Mouse (Mus musculus): ENCODE measurements around the gene Sox5. TPM values are rescaled to one million over a fixed set of nuclear protein-coding genes. Genes with fewer than 3 reads are reported as not detected.
A peak's percentile ranks its signal among the peaks of the same experiment; 100 is the strongest.

Sox5 gene
- polyA plus RNA-seq, 1 experiment from 2014 or later, result 49.3 TPM

DNA sequence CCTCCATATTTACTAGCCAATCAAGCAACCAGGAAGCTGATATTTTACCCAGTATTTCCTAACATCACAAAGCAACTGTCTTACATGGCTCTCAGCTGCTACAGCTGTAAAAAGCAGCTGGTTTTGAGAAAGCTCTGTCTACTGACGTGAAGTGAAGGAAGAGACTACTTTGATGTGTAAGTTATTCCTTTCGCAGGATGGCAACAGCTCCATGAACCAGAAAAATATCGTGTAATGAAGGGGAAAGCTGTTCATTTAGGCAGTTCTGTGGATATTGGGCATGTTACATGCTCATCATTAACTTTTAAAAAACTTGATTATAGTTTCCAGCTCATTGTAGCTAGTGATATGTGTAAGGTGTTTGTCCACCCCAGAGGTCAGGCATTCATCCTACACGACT is 443.6 kb downstream of the Sox5 start:
- WGBS, result 58% methylated on average over 4 of the region's 4 CpGs
- H3K27me3 ChIP-seq (replicated peaks), result no peaks in the 10 kb centered on the region; the same call in none of the 2 replicates
- no peaks in the 10 kb centered on the region for H3K36me3 ChIP-seq (replicated peaks)
- no peak for ATAC-seq (replicated peaks)
- H3K9me3 ChIP-seq, result no peaks in the 10 kb centered on the region
- no peak overlapping the region for H3K27ac ChIP-seq
- peaks cover 10% of the 10 kb centered on the region for H3K4me1 ChIP-seq
- H3K4me2 ChIP-seq, result no peak overlapping the region
- no peak overlapping the region for H3K4me3 ChIP-seq
- H3K9ac ChIP-seq, result no peak overlapping the region

DNA sequence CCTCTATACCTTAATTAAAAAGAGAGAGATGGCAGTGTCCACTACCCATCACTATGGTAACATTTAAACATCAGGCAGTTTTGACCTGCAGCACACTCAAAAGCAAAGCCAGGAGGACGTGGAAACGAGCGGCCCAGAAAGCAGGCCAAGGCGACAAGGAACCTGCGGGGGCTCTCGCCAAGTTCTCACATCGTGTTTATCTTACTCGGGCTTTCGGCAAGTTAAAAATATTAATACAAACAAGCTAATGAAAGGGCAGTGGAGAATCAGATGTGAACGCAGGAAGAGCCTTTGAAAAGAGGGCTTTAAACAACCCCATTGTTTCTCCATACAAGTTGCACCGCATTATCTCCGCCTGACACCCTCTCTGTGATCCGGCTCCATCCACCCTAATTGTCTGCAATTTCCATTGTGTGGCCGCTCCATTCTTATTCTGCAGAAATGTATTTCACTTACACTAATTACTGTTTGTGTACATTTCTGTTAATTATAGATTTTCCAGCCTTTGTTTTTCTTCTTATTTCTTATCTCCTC is 444.3 kb downstream of the Sox5 start:
- Histone ChIP-seq H3K4me2 (peak overlapping the region; percentile 24; the same call in 1 of the 2 replicates), H3K4me3 (no peak overlapping the region), H3K27ac (no peak overlapping the region), H3K27me3 (replicated peaks) (no peaks in the 10 kb centered on the region; the same call in none of the 2 replicates), H3K36me3 (replicated peaks) (no peaks in the 10 kb centered on the region), H3K4me1 (peaks cover 10% of the 10 kb centered on the region), H3K9ac (no peak overlapping the region), H3K9me3 (no peaks in the 10 kb centered on the region)
- 8% methylated on average over 14 of the region's 14 CpGs for WGBS
- ATAC-seq (replicated peaks), result no peak

DNA sequence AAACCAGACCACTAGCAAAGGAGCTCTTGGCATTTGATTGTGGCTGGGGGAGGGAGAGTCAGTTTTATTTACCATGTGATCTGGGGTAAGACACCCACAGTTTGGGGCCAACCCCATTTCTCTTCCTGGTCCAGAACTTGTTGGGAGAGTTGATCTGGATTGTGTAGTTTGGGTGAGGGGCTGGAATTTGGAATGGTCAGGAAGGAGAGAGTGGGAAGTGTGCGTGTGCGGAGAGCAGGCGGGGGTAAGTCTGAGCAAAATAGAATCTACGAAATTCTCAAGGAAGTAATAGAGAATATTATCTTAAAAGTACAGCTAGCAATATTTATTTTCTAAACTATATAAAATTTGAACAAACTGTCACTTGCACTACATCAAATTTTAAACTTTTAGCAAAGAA is 445.0 kb downstream of the Sox5 start:
- no peaks in the 10 kb centered on the region for H3K36me3 ChIP-seq (replicated peaks)
- peaks cover 10% of the 10 kb centered on the region for H3K4me1 ChIP-seq
- WGBS, result 92% methylated on average over 4 of the region's 4 CpGs
- ATAC-seq (replicated peaks), result no peak
- no peaks in the 10 kb centered on the region for H3K9me3 ChIP-seq
- H3K27me3 ChIP-seq (replicated peaks), result no peaks in the 10 kb centered on the region; the same call in none of the 2 replicates
- H3K9ac ChIP-seq, result no peak overlapping the region
- H3K27ac ChIP-seq, result no peak overlapping the region
- no peak overlapping the region for H3K4me2 ChIP-seq
- H3K4me3 ChIP-seq, result no peak overlapping the region

DNA sequence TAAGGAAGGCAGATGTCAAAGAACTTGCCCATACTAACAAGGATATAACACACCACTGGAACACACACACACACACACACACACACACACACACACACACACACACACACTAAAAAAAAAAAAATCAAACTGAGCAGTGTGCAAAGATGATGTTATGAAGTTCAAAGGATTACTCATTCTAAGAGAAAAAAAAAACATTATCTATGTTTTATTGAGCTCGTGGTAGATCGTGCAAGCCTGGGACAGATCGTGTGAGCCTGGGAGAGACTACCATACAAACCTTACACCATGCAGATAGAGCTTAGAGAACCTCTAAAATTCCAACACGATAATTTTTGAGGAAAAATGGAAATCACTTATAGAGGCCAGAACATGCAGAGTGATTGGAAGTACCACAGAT is 448.6 kb downstream of the Sox5 start:
- H3K36me3 ChIP-seq (replicated peaks), result no peaks in the 10 kb centered on the region
- H3K27me3 ChIP-seq (replicated peaks), result no peaks in the 10 kb centered on the region; the same call in none of the 2 replicates
- ATAC-seq (replicated peaks), result no peak
- H3K9me3 ChIP-seq, result no peaks in the 10 kb centered on the region
- H3K27ac ChIP-seq, result no peak overlapping the region
- H3K9ac ChIP-seq, result no peak overlapping the region
- no peak overlapping the region for H3K4me3 ChIP-seq
- H3K4me1 ChIP-seq, result peaks cover 10% of the 10 kb centered on the region
- H3K4me2 ChIP-seq, result no peak overlapping the region
- WGBS, result 95% methylated on average over 4 of the region's 4 CpGs

DNA sequence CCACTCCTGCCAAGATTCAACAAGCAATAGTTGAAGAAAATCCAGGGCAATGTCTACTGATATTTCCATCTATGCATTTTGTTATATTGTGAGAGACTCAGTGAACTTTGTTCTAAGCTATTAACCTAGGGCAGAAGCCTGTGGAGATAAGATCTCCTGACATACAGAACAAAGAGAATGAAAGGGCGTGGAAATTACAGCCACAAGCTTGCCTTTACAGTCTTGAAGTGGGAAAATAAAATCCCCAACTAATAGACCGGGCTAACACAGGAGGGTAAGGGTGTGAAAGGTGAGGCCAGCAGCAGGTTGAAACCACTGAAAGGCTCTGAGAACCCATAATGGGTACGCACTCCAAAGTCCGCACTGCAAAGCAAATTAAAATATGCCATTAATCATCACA is 449.8 kb downstream of the Sox5 start:
- H3K4me1 ChIP-seq, result no peaks in the 10 kb centered on the region
- no peak for ATAC-seq (replicated peaks)
- no peaks in the 10 kb centered on the region for H3K36me3 ChIP-seq (replicated peaks)
- no peak overlapping the region for H3K4me3 ChIP-seq
- H3K9ac ChIP-seq, result no peak overlapping the region
- H3K9me3 ChIP-seq, result no peaks in the 10 kb centered on the region
- WGBS, result 83% methylated on average over 4 of the region's 4 CpGs
- H3K27ac ChIP-seq, result no peak overlapping the region
- no peaks in the 10 kb centered on the region; the same call in none of the 2 replicates for H3K27me3 ChIP-seq (replicated peaks)
- no peak overlapping the region for H3K4me2 ChIP-seq

DNA sequence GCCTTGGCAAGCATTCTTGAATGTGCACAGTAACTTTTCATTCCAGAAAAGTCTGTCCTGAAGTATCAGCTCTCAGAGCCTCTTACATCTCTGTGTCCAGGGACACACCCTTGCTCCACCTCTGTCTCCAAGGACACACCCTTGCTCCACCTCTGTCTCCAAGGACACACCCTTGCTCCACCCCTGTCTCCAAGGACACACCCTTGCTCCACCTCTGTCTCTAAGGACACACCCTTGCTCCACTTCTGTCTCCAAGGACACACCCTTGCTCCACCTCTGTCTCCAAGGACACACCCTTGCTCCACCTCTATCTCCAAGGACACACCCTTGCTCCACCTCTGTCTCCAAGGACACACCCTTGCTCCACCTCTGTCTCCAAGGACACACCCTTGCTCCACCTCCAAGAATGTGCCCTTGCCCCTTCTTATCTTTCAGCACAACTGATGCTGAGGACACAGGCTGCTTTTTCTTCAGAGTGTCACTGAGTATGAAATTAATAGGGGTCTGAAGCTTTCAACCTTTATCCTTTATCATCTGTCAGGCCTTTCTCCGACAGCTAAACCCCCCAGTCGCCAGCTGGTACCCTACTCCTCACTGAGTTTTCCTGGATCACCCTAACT is 452.4 kb downstream of the Sox5 start:
- H3K4me3 ChIP-seq, result no peak overlapping the region
- H3K36me3 ChIP-seq (replicated peaks), result no peaks in the 10 kb centered on the region
- no peak overlapping the region for H3K27ac ChIP-seq
- H3K4me2 ChIP-seq, result no peak overlapping the region
- WGBS, result 77% methylated on average over 2 of the region's 2 CpGs
- H3K27me3 ChIP-seq (replicated peaks), result no peaks in the 10 kb centered on the region
- H3K9ac ChIP-seq, result no peak overlapping the region
- ATAC-seq (replicated peaks), result no peak
- no peaks in the 10 kb centered on the region for H3K4me1 ChIP-seq
- no peaks in the 10 kb centered on the region for H3K9me3 ChIP-seq

DNA sequence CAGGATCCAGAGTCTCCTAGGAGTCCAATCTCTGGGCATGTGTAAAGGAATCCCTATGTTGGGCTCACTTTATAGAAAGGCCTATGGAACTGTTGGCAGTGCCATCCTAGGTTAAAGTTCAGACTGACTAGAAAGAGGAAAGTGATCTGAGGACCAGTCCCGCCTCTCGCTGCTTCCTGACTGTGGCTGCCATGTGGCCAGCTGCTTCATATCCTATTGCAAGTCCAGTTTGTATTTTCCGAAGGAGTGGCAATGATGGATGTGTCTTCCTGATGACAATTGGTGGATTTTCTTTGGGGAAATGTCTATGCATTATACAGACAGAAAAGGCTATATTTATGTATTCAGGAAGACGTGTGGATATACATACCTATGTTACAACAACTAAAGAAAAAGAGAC is 453.0 kb downstream of the Sox5 start:
- H3K9me3 ChIP-seq, result no peaks in the 10 kb centered on the region
- no peak overlapping the region for H3K9ac ChIP-seq
- no peak overlapping the region for H3K4me3 ChIP-seq
- ATAC-seq (replicated peaks), result no peak
- no peaks in the 10 kb centered on the region for H3K4me1 ChIP-seq
- no peak overlapping the region for H3K4me2 ChIP-seq
- H3K27ac ChIP-seq, result no peak overlapping the region
- 89% methylated on average over 4 of the region's 4 CpGs for WGBS
- H3K36me3 ChIP-seq (replicated peaks), result no peaks in the 10 kb centered on the region
- H3K27me3 ChIP-seq (replicated peaks), result no peaks in the 10 kb centered on the region

DNA sequence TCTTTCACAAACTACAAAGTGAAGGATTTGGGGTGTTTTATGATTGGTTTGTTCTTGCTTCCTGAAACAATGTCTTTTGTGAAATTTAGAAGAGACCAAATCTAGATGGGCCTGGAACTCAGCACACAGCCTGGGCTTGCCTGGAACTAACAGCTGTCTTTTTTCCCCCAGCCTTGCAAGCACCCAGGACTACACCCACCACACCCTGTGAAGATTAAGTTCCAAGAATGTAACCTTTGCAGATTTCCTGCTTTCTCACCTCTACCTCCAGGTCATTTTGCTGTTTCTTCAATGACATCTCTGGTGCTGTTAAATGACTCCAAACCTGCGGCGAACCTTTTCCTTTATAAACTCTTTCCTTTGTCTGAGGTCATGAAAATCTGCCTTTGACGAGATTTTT is 455.0 kb downstream of the Sox5 start:
- ATAC-seq (replicated peaks), result no peak
- Histone ChIP-seq H3K36me3 (replicated peaks) (no peaks in the 10 kb centered on the region), H3K4me1 (no peaks in the 10 kb centered on the region), H3K9me3 (no peaks in the 10 kb centered on the region), H3K9ac (no peak overlapping the region), H3K4me3 (no peak overlapping the region), H3K27me3 (replicated peaks) (no peaks in the 10 kb centered on the region), H3K4me2 (no peak overlapping the region), H3K27ac (no peak overlapping the region)
- 86% methylated on average over 3 of the region's 3 CpGs for WGBS

DNA sequence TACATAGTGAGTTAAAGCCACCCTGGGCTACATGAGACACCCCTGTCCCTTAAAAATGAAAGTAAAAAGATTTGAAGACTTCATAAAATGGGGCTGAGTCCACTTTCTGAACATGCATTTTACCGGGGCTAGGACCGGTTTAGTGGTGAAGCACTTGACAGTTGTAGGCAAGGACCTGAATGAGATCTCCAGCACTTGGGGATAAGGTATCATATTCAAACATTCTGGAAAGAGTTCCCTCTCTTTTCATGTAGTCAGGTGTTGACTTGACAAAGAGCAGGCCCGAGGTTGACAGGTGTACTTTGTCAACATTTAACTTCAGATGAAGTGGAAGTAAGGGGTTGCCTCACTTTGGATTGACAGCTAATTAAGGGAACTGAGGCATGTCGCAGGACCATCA is 458.4 kb downstream of the Sox5 start:
- Histone ChIP-seq H3K4me2 (no peak overlapping the region), H3K4me3 (no peak overlapping the region), H3K9ac (no peak overlapping the region), H3K4me1 (no peaks in the 10 kb centered on the region), H3K27ac (no peak overlapping the region), H3K27me3 (replicated peaks) (no peaks in the 10 kb centered on the region), H3K9me3 (no peaks in the 10 kb centered on the region), H3K36me3 (replicated peaks) (no peaks in the 10 kb centered on the region)
- no peak for ATAC-seq (replicated peaks)
- 89% methylated on average over 4 of the region's 4 CpGs for WGBS

DNA sequence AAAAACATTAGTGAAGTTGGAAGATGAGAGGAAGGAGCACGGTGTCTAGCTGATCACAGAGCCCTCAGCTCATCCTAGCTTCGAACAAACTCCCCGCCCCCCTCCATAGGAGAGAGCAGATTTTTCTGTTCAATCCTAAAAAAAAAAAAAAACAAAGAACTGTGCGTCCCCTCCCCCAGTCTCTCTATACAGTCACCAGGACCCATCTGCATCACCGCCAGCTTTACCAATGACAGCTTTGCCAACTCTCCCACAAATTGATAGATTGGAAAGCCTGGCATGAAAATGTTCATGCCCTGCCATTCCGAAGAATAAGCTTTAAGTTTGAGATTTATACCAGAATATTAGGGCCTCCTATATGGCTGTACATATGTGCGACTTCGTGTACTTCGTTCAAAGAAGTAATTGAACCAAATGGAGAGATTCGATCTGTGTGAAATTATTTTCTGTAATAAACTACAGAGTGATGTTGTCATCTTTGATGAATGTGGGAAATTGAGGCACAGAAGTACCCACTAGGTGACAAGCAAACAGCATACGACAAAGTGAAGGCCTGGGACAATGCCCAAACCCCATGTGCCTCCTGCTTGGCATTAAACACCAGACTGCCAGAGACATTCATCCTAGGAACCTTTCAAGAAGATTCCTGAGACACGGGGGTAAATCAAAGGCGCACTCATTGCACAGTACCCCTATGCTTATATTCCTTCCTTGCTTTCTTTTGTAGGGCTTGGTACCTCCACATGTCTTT is 459.3 kb downstream of the Sox5 start:
- WGBS, result 88% methylated on average over 13 of the region's 13 CpGs
- no peaks in the 10 kb centered on the region for H3K36me3 ChIP-seq (replicated peaks)
- no peak overlapping the region for H3K9ac ChIP-seq
- no peak overlapping the region for H3K27ac ChIP-seq
- H3K4me3 ChIP-seq, result no peak overlapping the region
- no peaks in the 10 kb centered on the region for H3K9me3 ChIP-seq
- H3K4me1 ChIP-seq, result no peaks in the 10 kb centered on the region
- H3K27me3 ChIP-seq (replicated peaks), result no peaks in the 10 kb centered on the region
- H3K4me2 ChIP-seq, result no peak overlapping the region
- no peak for ATAC-seq (replicated peaks)

DNA sequence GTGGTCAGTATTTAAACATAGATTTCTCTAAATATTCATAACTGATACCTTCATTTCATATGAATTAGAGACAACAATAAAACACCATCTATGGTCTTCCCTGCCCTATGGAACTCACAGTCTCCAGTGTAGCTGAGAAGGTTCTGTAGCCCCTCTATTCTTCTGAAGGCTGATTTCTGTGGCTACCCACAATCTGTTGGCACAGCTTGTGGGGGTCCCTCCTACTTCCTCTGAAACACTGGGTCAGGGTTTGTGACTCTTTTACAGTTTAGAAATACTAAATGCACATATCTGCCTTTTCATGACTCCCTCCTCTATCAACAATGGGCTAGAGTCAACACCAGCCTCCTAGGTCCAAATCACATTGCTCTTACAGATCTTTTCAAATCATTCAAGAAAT is 461.4 kb downstream of the Sox5 start:
- Histone ChIP-seq H3K9ac (no peak overlapping the region), H3K27ac (no peak overlapping the region), H3K4me3 (no peak overlapping the region), H3K36me3 (replicated peaks) (no peaks in the 10 kb centered on the region), H3K27me3 (replicated peaks) (no peaks in the 10 kb centered on the region), H3K4me1 (no peaks in the 10 kb centered on the region), H3K4me2 (no peak overlapping the region), H3K9me3 (no peaks in the 10 kb centered on the region)
- no peak for ATAC-seq (replicated peaks)

DNA sequence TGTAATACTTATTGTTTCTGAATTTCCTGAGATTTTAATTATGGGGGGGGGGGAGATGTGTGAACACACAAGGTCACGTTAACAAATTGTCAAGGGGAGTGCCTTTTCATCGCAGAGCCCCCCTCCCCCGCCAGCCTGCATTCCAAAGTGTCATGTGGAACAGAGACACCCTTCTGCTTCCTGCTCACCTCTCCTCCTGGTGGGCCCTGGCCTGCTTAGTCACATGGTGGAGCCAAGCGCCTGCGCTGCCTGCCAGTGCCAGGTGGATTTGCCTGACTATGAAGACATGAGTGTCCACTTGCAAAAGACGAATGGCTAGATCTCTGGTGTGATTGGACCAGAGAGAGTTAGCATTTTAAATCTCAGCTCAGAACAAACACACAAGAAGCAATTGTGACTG is 462.1 kb downstream of the Sox5 start:
- ATAC-seq (replicated peaks), result no peak
- Histone ChIP-seq H3K9ac (no peak overlapping the region), H3K9me3 (no peaks in the 10 kb centered on the region), H3K27ac (no peak overlapping the region), H3K4me1 (no peaks in the 10 kb centered on the region), H3K27me3 (replicated peaks) (no peaks in the 10 kb centered on the region), H3K4me2 (no peak overlapping the region), H3K4me3 (no peak overlapping the region), H3K36me3 (replicated peaks) (no peaks in the 10 kb centered on the region)
- WGBS, result 73% methylated on average over 6 of the region's 6 CpGs
